Mouse (Mus musculus): Measurements from ENCODE around the gene Tmtc2.

DNA sequence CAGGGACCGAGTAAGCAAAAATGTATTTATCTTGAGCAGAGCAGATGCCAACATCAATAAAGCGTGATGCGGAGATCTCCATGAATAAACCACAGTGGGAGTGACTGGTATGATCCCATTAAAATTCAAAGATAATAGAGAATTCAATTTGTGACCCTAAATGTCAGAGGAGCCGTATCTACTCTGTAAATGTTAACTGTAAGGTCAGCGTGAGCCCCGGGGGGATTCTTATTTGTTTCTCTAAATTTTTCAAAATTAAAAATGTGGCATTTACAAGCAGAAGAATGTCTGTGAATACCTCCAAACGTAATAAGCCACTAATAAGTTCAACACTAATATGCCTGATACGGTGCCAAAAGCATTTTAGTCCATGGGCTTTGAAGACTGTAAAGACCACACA lies 120.8 kb downstream of the Tmtc2 start:
- TF ChIP-seq FLI1 (IDR thresholded peaks at IDR 0.05; ENCODE audit: low read length), result no peak
- no peak for TF ChIP-seq GATA1 (IDR thresholded peaks at IDR 0.05; ENCODE audit: borderline replicate concordance, low read length)

Data from megakaryocyte, embryonic 14.5 days (primary cell).